Comparison of ENCODE assay signal across 10 mouse cellular contexts in the genomic region with DNA sequence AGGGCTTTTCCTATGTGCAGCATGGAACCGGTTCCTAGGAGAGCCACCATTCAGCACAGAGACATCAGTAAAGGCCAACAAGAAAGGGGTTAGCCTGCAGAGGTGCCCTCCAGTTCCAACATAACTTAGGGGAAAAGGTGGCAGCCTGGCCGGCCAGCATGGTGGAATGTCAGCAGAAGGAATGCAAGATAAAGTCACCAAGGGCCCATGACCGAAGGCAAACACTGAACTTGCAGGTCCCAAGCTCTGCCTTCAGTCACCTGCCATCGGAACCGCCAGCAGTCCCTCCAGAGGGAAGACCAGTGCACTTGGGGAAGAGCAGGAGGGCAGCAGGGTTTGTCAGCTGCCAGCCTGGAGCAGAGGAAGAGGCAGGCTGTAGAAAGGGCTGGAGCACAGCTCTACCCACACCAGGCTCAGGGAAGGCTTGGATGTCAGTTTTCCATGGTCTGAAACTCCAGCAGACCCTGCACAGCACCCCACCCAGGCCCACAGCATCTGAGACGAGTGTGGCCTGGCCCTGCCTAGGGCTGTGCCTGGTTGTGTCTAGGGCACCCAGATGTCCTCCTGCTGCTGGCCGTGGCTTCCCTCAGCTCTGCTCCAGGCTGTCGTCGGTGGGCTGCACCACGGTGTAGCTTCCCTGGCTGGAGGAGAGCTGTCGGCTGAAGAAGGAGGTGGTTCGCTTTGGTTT. TPM values are rescaled to one million over a fixed set of nuclear protein-coding genes. Genes with fewer than 3 reads are reported as not detected.
DNase-seq lines count a peak whose midpoint lies in the region; ATAC-seq and TF ChIP-seq lines count a peak whose summit lies in the region.
"Had no signal": no experiment of that assay in that cellular context is flagged by ENCODE, and none has a peak within 500 bp of the region (broad histone marks: within the 10 kb centered on the region; RNA-seq: fewer than 3 reads in every experiment).

No protein-coding gene starts in this region.

- TF ChIP-seq CTCF in liver, adult 2 months (IDR thresholded peaks at IDR 0.05; ENCODE audit: low read depth, low read length): no peak

- H3K9ac ChIP-seq in liver, adult 2 months (ENCODE audit: low read depth, low read length): no peak overlapping the region
- peak overlapping the region; percentile 43; the same call in 1 of the 2 replicates for H3K9ac ChIP-seq in forebrain, embryonic 16.5 days (replicated peaks; ENCODE audit: low read depth, low read length)
- no peak overlapping the region for H3K9ac ChIP-seq in liver, embryonic 15.5 days

- no peaks in the 10 kb centered on the region for H3K9me3 ChIP-seq in forebrain, embryonic 16.5 days (ENCODE audit: control insufficient read depth, low read length)
- no peaks in the 10 kb centered on the region for H3K9me3 ChIP-seq in liver, embryonic 15.5 days (replicated peaks)
- H3K9me3 ChIP-seq: hindbrain, embryonic 15.5 days had no signal

- no peak overlapping the region for H3K4me3 ChIP-seq in liver, adult 2 months (ENCODE audit: insufficient read depth, low read depth, low read length)
- H3K4me3 ChIP-seq in forebrain, embryonic 16.5 days (replicated peaks; ENCODE audit: low read length): no peak overlapping the region
- H3K4me3 ChIP-seq in liver, embryonic 15.5 days (replicated peaks): no peak overlapping the region
- H3K4me3 ChIP-seq: hindbrain, embryonic 15.5 days had no signal

- peaks cover 2% of the 10 kb centered on the region; the same call in 1 of the 2 replicates for H3K36me3 ChIP-seq in liver, adult 2 months (ENCODE audit: control insufficient read depth, insufficient read depth, low read length)
- peaks cover 2% of the 10 kb centered on the region; the same call in 1 of the 2 replicates for H3K36me3 ChIP-seq in forebrain, embryonic 16.5 days (ENCODE audit: control insufficient read depth, insufficient read depth)
- H3K36me3 ChIP-seq in liver, embryonic 15.5 days (replicated peaks): peaks cover 38% of the 10 kb centered on the region

- H3K27me3 ChIP-seq in liver, adult 2 months (ENCODE audit: control insufficient read depth, insufficient read depth, low read length): no peaks in the 10 kb centered on the region
- no peaks in the 10 kb centered on the region for H3K27me3 ChIP-seq in forebrain, embryonic 16.5 days (replicated peaks; ENCODE audit: control insufficient read depth, insufficient read depth, low read length)
- H3K27me3 ChIP-seq in liver, embryonic 15.5 days: no peaks in the 10 kb centered on the region
- H3K27me3 ChIP-seq: hindbrain, embryonic 15.5 days had no signal

- H3K79me2 ChIP-seq in liver, adult 2 months (ENCODE audit: control insufficient read depth, insufficient read depth, low read length): no peaks in the 10 kb centered on the region

- peaks cover 25% of the 10 kb centered on the region for H3K4me1 ChIP-seq in liver, adult 2 months (ENCODE audit: control insufficient read depth, insufficient read depth, low read length)
- peaks cover 31% of the 10 kb centered on the region for H3K4me1 ChIP-seq in forebrain, embryonic 16.5 days (replicated peaks; ENCODE audit: control insufficient read depth, insufficient read depth, low read length)
- H3K4me1 ChIP-seq in liver, embryonic 15.5 days (replicated peaks): peaks cover 58% of the 10 kb centered on the region

- no peak for ATAC-seq in forebrain, embryonic 16.5 days
- no peak for ATAC-seq in liver, embryonic 15.5 days (ENCODE audit: insufficient read depth)
- ATAC-seq: activated CD4-positive, CD25-positive, alpha-beta regulatory T cell, adult 4 months had no signal

- TF ChIP-seq POLR2A in liver, adult 2 months (IDR thresholded peaks at IDR 0.05; ENCODE audit: extremely low read depth, insufficient read depth, low read length): no peak

- no peak overlapping the region for H3K4me2 ChIP-seq in forebrain, embryonic 16.5 days (ENCODE audit: low read length)
- peak overlapping the region; percentile 41; the same call in 1 of the 2 replicates for H3K4me2 ChIP-seq in liver, embryonic 15.5 days
- H3K4me2 ChIP-seq: hindbrain, embryonic 15.5 days had no signal

- WGBS in liver, adult 2 months: 88% methylated on average over 12 of the region's 12 CpGs
- 89% methylated on average over 12 of the region's 12 CpGs for WGBS in forebrain, embryonic 16.5 days
- 76% methylated on average over 12 of the region's 12 CpGs for WGBS in liver, embryonic 15.5 days (ENCODE audit: insufficient replicate concordance)

- H3K27ac ChIP-seq in liver, adult 2 months (replicated peaks; ENCODE audit: insufficient read depth, low read depth, low read length): peak overlapping the region; percentile 11
- H3K27ac ChIP-seq in forebrain, embryonic 16.5 days (ENCODE audit: low read length): no peak overlapping the region
- H3K27ac ChIP-seq in liver, embryonic 15.5 days (replicated peaks): no peak overlapping the region
- H3K27ac ChIP-seq: hindbrain, embryonic 15.5 days had no signal

- DNase-seq in cerebellum, adult 9-11 months: peak; percentile 29
- DNase-seq in cerebellum, adult 11 months: no peak
- no peak for DNase-seq in liver, adult 2 months (ENCODE audit: extremely low read depth, low read depth, low spot score)
- no peak for DNase-seq in liver
- no peak for DNase-seq in thymus, postnatal 10 days (ENCODE audit: low spot score in 2 of 2)
- DNase-seq in urinary bladder, postnatal 4 days (ENCODE audit: low spot score in 2 of 2): no peak

RNA-seq across cellular contexts. Expression of gene Frmd8, which starts 22.9 kb away (rescaled TPM):
- total RNA-seq in liver, adult 2 months (2014; rRNA removed): 5.2 and 5.9 TPM in 2 replicates
- polyA plus RNA-seq in liver, adult 2 months (2012; rRNA removed): 10.3 and 14.2 TPM in 2 replicates
- 20.9 and 21.5 TPM in 2 replicates for polyA plus RNA-seq in forebrain, embryonic 16.5 days (2015; fragmentation: Nextera tagmentation; extraction: Ambion mirVana)
- polyA plus RNA-seq in liver, embryonic 15.5 days (2015; fragmentation: Nextera tagmentation; extraction: Ambion mirVana): 12.9 and 13.1 TPM in 2 replicates

RNA-seq across cellular contexts. Expression of gene Slc25a45, which starts 25.4 kb away (rescaled TPM):
- 8.6 and 13.0 TPM in 2 replicates for total RNA-seq in liver, adult 2 months (2014; rRNA removed)
- 52.8 and 57.7 TPM in 2 replicates for polyA plus RNA-seq in liver, adult 2 months (2012; rRNA removed)
- polyA plus RNA-seq in forebrain, embryonic 16.5 days (2015; fragmentation: Nextera tagmentation; extraction: Ambion mirVana): 1.5 and 2.0 TPM in 2 replicates
- 7.1 and 7.9 TPM in 2 replicates for polyA plus RNA-seq in liver, embryonic 15.5 days (2015; fragmentation: Nextera tagmentation; extraction: Ambion mirVana)

RNA-seq across cellular contexts. Expression of gene Tigd3, which starts 41.8 kb away (rescaled TPM):
- total RNA-seq in liver, adult 2 months (2014; rRNA removed): 0.18 and 0.27 TPM in 2 replicates
- 0.16 and 0.24 TPM in 2 replicates for polyA plus RNA-seq in liver, adult 2 months (2012; rRNA removed)
- 11.0 and 13.7 TPM in 2 replicates for polyA plus RNA-seq in forebrain, embryonic 16.5 days (2015; fragmentation: Nextera tagmentation; extraction: Ambion mirVana)
- polyA plus RNA-seq in liver, embryonic 15.5 days (2015; fragmentation: Nextera tagmentation; extraction: Ambion mirVana): 2.8 and 2.9 TPM in 2 replicates
